Mouse (Mus musculus) bone marrow, adult 2 months (tissue): ENCODE measurements around the gene Mrgprd. TPM values are rescaled to one million over a fixed set of nuclear protein-coding genes. Genes with fewer than 3 reads are reported as not detected.

ENCODE experiments used
- H3K27ac ChIP-seq: fragments of 200-500 bp; 2 replicates; pipeline ENCODE4 v1.5.1; 2012; ENCODE audit warnings: low read depth, mild to moderate bottlenecking, control low read depth, inconsistent platforms, low read length; ENCODE audit not compliant: control insufficient read depth, poor library complexity, insufficient read depth
- H3K4me1 ChIP-seq: fragments of 200-500 bp; 2 replicates; pipeline ENCODE4 v1.6.1; 2011; ENCODE audit warnings: low read length; ENCODE audit not compliant: control insufficient read depth, insufficient read depth
- H3K4me3 ChIP-seq: fragments of 200-500 bp; replicated peaks from 2 replicates; pipeline ENCODE3; 2011; ENCODE audit warnings: mild to moderate bottlenecking, low read depth, low read length, control low read depth; ENCODE audit not compliant: control insufficient read depth
- CTCF ChIP-seq: fragments of 200-500 bp; IDR thresholded peaks from 2 replicates; pipeline ENCODE4 v1.5.1; 2011; ENCODE audit warnings: low read length, control low read depth; ENCODE audit not compliant: control insufficient read depth, insufficient read depth
- POLR2A ChIP-seq: fragments of 200-500 bp; IDR thresholded peaks from 2 replicates; pipeline ENCODE4 v1.6.1; 2011; ENCODE audit warnings: low read depth, mild to moderate bottlenecking, control low read depth, low read length, borderline replicate concordance; ENCODE audit not compliant: control insufficient read depth
- WGBS: fragments of 180-500 bp; shearing (Covaris S2); methylation state at CpG from one replicate; pipeline ENCODE4 v1.1.7; 2018; 5-methylcytosine and 5-hydroxymethylcytosine counted together
- polyA plus RNA-seq: library from polyadenylated mRNA; stranded (reverse); fragments of >200 nt; gene quantifications from 2 replicates; pipeline ENCODE4 v1.2.4, GENCODE M21; 2011; ENCODE audit warnings: low replicate concordance; ENCODE audit not compliant: missing spikeins, insufficient read depth, insufficient read length

Mrgprd gene
- polyA plus RNA-seq, result not detected in 2 replicates

DNA sequence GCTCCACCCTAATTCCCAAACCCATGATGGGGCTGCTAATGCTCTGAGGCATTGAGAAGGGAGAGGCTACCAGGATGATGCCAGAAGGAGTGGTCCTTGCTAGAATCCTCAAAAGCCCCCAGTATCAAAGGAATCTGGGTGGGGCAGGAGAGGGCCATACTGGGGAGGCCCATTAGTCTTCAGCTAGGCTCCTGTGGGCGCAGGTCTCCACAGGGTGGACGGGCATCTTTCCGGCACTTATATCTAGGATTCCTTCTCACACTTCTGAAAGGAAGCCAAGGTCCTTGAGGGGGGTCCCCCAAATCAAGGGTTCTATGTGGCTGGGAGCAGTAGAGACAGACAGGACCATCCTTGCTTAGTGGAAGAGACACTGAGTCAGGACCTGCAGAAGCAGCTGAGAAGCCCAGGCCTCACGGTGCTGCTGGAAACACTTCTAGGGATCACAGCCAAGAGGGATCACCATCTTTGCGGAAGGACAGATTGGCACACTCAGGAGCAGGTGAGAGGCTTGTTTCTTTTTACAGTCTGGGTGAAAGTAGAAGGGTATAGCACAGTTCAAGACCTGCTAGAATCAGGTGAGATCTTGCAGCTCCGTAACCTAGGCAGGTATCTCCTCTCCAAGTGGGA lies at the start of gene Mrgprd:
Mrgprd (plus strand) TSS at position 51 of the 627 bp plus-strand sequence.
- 93% methylated on average over 6 of the region's 6 CpGs for WGBS
- H3K27ac ChIP-seq, result no peak within 1 kb of the TSS
- H3K4me1 ChIP-seq, result no peaks in the 10 kb centered on the region
- no peak within 1 kb of the TSS for H3K4me3 ChIP-seq
- TF ChIP-seq CTCF, result no peak
- no peak for TF ChIP-seq POLR2A

DNA sequence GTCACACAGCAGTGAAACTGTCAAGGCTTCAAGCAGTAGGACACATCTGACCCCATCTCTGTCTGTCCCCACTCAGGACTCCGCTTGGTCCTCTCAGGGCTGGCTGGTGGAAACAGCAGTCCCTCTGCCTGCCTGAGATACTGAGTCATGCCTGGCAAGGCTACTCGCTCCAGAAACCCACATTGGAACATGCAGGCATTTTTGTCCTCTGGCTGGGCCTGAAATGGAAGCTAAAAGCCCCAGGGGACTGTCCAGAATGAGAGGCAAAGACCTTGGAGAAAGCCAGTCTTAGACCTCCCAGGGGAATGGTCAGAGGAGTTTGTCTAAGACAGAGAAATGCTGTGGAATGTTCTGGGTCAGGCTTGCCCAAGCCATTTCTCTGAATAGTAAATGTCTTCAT lies 48.6 kb upstream of the Mrgprd start:
- peaks cover 9% of the 10 kb centered on the region; the same call in 1 of the 2 replicates for H3K4me1 ChIP-seq
- no peak overlapping the region for H3K4me3 ChIP-seq
- WGBS, result 81% methylated on average over 2 of the region's 2 CpGs
- TF ChIP-seq POLR2A, result no peak
- TF ChIP-seq CTCF, result no peak
- no peak overlapping the region for H3K27ac ChIP-seq

DNA sequence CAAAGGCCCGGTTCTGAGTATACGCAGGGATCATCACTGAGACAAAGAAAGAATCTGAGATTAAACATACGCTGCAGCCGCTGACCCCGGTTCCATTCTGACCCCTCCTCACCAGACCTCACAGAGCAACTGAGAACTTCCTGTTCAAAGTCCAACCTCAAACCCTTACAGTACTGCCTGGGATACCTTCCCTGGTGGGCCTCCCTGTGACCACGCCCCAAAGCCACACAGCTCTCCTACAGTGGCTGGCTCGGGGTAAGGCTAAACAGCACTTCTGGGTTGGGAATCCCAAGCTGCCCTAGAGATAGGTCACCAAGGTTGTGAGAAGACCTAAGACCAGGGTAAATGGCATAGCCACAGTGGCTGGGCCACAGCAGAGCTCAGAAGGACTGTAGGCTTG lies 45.7 kb upstream of the Mrgprd start:
- TF ChIP-seq POLR2A, result no peak
- TF ChIP-seq CTCF, result no peak
- H3K4me1 ChIP-seq, result peaks cover 17% of the 10 kb centered on the region
- 77% methylated on average over 7 of the region's 7 CpGs for WGBS
- H3K27ac ChIP-seq, result no peak overlapping the region
- no peak overlapping the region for H3K4me3 ChIP-seq

DNA sequence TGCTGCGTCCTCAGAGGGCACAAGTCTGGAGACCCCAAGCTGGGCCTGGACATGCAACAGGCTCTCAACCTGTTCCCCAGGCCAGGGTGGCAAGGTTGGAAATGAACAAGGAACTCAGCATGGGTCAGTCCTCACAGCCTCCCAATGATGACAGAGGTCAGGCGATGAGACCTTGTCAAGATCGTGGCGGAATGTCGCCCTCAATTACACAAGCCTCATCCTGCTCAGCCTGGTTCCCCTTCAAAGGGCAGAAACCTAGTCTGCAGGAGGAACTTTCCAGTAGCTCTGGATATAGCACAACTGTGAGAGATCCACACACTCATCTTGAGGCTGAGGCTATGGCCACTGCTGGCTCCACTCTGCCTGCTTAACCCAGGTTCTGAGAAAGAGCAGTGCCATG lies 43.7 kb upstream of the Mrgprd start:
- peak overlapping the region; percentile 55 for H3K27ac ChIP-seq
- TF ChIP-seq CTCF (no peak), POLR2A (no peak)
- 67% methylated on average over 5 of the region's 5 CpGs for WGBS

DNA sequence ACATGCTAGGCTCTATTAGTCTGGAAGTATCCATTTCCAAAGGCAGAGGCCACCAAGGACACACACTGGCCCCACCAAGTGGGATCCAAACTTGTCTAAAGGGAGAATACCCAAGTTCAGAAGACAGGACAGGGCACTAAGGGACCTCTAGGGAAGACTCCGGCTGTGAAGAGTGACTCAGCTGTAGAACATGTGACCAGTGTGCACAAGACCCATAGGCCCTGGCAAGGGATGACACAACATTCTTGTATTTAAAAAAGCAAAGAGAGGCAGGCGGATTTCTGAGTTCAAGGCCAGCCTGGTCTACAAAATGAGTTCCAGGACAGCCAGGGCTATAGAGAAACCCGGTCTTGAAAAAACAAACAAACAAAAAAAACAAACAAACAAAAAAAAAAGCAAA lies 39.1 kb upstream of the Mrgprd start:
- no peak overlapping the region for H3K4me3 ChIP-seq
- H3K4me1 ChIP-seq, result peaks cover 11% of the 10 kb centered on the region
- H3K27ac ChIP-seq, result no peak overlapping the region
- TF ChIP-seq CTCF, result no peak
- no peak for TF ChIP-seq POLR2A
- 81% methylated on average over 3 of the region's 3 CpGs for WGBS

More for the DNA sequence above, 43.7 kb upstream of the Mrgprd start:
- H3K4me1 ChIP-seq, result peaks cover 12% of the 10 kb centered on the region
- no peak overlapping the region for H3K4me3 ChIP-seq

DNA sequence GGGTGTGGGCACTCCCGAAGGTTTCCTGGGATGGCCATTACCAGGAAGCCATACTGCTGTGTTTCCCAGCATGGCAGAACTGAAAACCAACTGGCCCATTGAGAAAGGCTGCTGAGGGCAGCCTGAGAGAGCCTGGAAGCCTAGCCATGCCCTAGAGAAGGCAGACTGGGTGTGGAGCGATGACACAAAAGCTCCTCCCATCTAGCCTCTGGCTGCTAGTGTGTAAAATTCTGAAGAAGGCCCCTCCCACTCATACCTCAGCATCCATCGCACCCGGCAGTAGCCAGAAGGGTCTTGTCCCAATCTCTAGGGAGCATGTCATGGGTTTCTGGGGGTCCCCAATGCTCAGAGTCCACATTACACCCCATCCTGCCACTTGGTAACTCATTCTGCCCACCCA lies 33.2 kb upstream of the Mrgprd start:
- H3K4me1 ChIP-seq, result peaks cover 9% of the 10 kb centered on the region
- no peak overlapping the region for H3K4me3 ChIP-seq
- H3K27ac ChIP-seq, result no peak overlapping the region
- 76% methylated on average over 4 of the region's 4 CpGs for WGBS
- TF ChIP-seq POLR2A (no peak), CTCF (no peak)

DNA sequence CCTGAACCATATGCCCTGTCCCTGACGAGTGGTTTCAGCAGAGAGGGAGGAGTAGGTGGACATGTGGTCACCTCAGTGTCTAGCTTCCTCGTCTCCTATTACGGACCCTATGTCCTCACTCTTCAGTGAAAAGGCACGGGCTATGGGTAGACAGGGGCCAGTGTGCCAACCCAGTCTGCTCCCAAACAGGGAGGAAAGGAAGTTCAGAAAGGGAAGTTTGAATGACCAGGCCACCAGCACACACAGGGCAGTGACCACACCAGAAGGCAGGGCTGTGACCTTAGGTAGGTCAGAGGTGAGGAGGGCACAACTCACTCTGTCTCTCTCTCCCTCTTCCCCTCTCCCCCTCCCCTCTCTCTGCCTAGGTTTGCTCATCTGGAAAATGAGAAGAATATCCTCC lies 31.6 kb upstream of the Mrgprd start:
- H3K27ac ChIP-seq, result peak overlapping the region; percentile 27
- WGBS, result 15% methylated on average over 4 of the region's 4 CpGs
- H3K4me3 ChIP-seq, result peak overlapping the region; percentile 78
- H3K4me1 ChIP-seq, result peaks cover 9% of the 10 kb centered on the region
- 0 out of 2 replicates have a peak, but pooled peaks have one; percentile 17 for TF ChIP-seq POLR2A
- no peak for TF ChIP-seq CTCF

DNA sequence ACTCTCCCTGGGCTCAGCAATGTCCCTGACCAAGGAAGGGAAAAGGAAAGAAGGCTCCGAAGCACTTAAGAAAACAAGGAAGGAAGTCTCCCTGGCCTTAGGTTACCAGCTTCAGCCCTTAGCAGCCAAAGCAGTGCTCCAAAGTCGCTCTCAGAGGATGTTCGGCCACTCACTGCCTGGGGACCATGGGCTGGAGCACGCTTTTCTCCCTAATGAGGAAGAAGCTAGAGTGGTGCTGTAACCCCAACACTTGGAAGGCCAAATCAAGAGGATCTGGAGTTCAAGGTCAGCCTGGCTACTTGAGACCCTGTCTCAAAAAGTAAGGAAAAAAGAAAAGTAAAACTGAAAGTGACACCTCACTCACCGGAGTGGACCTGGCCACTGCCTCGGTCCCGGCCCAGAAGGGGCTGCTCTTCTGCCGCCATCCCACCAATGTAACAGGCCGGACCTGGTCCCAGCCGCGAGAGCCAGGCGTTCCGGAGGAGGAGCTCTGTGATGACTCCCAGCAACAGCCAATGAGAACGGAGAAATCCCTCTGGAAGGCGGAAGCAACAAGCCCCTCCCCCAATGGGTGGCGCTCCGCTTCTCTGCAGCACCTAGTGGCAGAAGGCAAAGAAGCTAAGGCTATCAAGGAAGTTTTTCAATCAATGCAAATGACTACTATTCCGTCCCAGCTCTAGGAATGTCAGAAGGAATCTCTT lies 31.0 kb upstream of the Mrgprd start, which contains the start of gene Tpcn2:
Tpcn2 (minus strand) TSS at position 525 of the 701 bp plus-strand sequence.
- peak within 1 kb of the TSS; percentile 78 for H3K4me3 ChIP-seq
- peaks cover 9% of the 10 kb centered on the region for H3K4me1 ChIP-seq
- under 1% methylated on average over 18 of the region's 18 CpGs for WGBS
- peak within 1 kb of the TSS; percentile 27 for H3K27ac ChIP-seq
- TF ChIP-seq CTCF, result peak; percentile 56; the same call in 1 of the 2 replicates
- TF ChIP-seq POLR2A, result peak; percentile 79; the same call in 1 of the 2 replicates
